Mouse (Mus musculus) CH12.LX (cell line): ENCODE results near the gene Aurka. TPM values are rescaled to one million over a fixed set of nuclear protein-coding genes. Genes with fewer than 3 reads are reported as not detected.
A peak's percentile ranks its signal among the peaks of the same experiment; 100 is the strongest.

Experiments
- DNase-seq: peaks from one replicate; pipeline ENCODE4 v3.0.0-alpha.2; 2013; ENCODE audit errors: extremely low read depth
- H3K27ac ChIP-seq: 2 replicates; pipeline ENCODE4 v1.5.1; 2012; ENCODE audit warnings: low read depth, mild to moderate bottlenecking, control low read depth, moderate library complexity; ENCODE audit not compliant: insufficient read depth
- H3K27me3 ChIP-seq: replicated peaks from 2 replicates; pipeline ENCODE3; 2012; ENCODE audit warnings: inconsistent platforms
- H3K36me3 ChIP-seq, 2 experiments: replicated peaks in 1 of 2; 2 replicates each; pipeline versions ENCODE3 to v1.6.1; 2012; ENCODE audit warnings: inconsistent platforms in 1 of 2, low read length in 1 of 2, mild to moderate bottlenecking in 1 of 2, mixed read lengths in 1 of 2, moderate library complexity in 1 of 2; ENCODE audit not compliant: control insufficient read depth in 1 of 2, insufficient read depth in 1 of 2
- H3K4me1 ChIP-seq, 2 experiments: 2 replicates each; pipeline ENCODE4 v1.6.1; 2012; ENCODE audit warnings: inconsistent platforms in 1 of 2, moderate library complexity in 1 of 2; ENCODE audit not compliant: insufficient read depth in 2 of 2, control insufficient read depth in 1 of 2
- H3K4me2 ChIP-seq: 2 replicates; pipeline ENCODE4 v1.6.1; 2012; ENCODE audit warnings: low read depth, mild to moderate bottlenecking, control low read depth; ENCODE audit not compliant: poor library complexity, insufficient read depth, severe bottlenecking
- H3K4me3 ChIP-seq, 3 experiments: fragments of 150-350 bp in 1 of 3; sonication (generic) in 1 of 3; replicated peaks in 1 of 3; 2 replicates each; pipeline versions ENCODE3 to v1.5.1; 2011 to 2012; ENCODE audit warnings: low read depth in 2 of 3, low read length in 2 of 3, mild to moderate bottlenecking in 2 of 3, moderate library complexity in 2 of 3, control low read depth in 1 of 3, improper control_type of control experiment in 1 of 3, inconsistent platforms in 1 of 3, mixed read lengths in 1 of 3; ENCODE audit not compliant: poor library complexity in 1 of 3
- H3K79me2 ChIP-seq: replicated peaks from 2 replicates; pipeline ENCODE4 v1.6.1; 2012; ENCODE audit warnings: mild to moderate bottlenecking, moderate library complexity; ENCODE audit not compliant: control insufficient read depth, poor library complexity, insufficient read depth, severe bottlenecking; ENCODE audit errors: extremely low read depth
- H3K9ac ChIP-seq: 2 replicates; pipeline ENCODE4 v1.6.1; 2012; ENCODE audit warnings: low read depth, mild to moderate bottlenecking, control low read depth, moderate library complexity; ENCODE audit not compliant: insufficient read depth
- H3K9me3 ChIP-seq: replicated peaks from 2 replicates; pipeline ENCODE3; 2012; ENCODE audit warnings: low read length, inconsistent platforms, mixed read lengths
- BHLHE40 ChIP-seq: IDR thresholded peaks from 2 replicates; pipeline ENCODE4 v1.6.1; 2011; ENCODE audit warnings: mild to moderate bottlenecking, low read depth, low read length, improper control_type of control experiment
- CHD1 ChIP-seq: IDR thresholded peaks from 2 replicates; pipeline ENCODE4 v1.6.1; 2012; ENCODE audit warnings: low read depth, low read length, improper control_type of control experiment, inconsistent platforms
- CHD2 ChIP-seq: IDR thresholded peaks from 2 replicates; pipeline ENCODE4 v1.6.1; 2011; ENCODE audit warnings: low read length, improper control_type of control experiment
- CTCF ChIP-seq, 2 experiments: IDR thresholded peaks in 1 of 2; conservative IDR thresholded peaks in 1 of 2; 2 replicates each; pipeline ENCODE4 v1.5.1; 2011 to 2012; ENCODE audit warnings: low read depth in 2 of 2, low read length in 2 of 2, improper control_type of control experiment in 1 of 2, inconsistent platforms in 1 of 2, mild to moderate bottlenecking in 1 of 2, moderate library complexity in 1 of 2
- E2F4 ChIP-seq: IDR thresholded peaks from 2 replicates; pipeline ENCODE4 v1.6.1; 2011; ENCODE audit warnings: low read depth, low read length, improper control_type of control experiment; ENCODE audit not compliant: insufficient replicate concordance
- EP300 ChIP-seq: IDR thresholded peaks from 2 replicates; pipeline ENCODE4 v1.6.1; 2011; ENCODE audit warnings: low read length, improper control_type of control experiment
- ETS1 ChIP-seq: conservative IDR thresholded peaks from 2 replicates; pipeline ENCODE4 v1.6.1; 2012; ENCODE audit warnings: low read depth, mild to moderate bottlenecking, inconsistent platforms, low read length, improper control_type of control experiment, moderate library complexity
- GABPA ChIP-seq: IDR thresholded peaks from 2 replicates; pipeline ENCODE4 v1.6.1; 2012; ENCODE audit warnings: low read depth, low read length, improper control_type of control experiment, inconsistent platforms; ENCODE audit not compliant: insufficient replicate concordance
- HCFC1 ChIP-seq: IDR thresholded peaks from 2 replicates; pipeline ENCODE4 v1.6.1; 2012; ENCODE audit warnings: low read depth, mild to moderate bottlenecking, inconsistent platforms, low read length, improper control_type of control experiment
- JUN ChIP-seq: IDR thresholded peaks from 2 replicates; pipeline ENCODE4 v1.6.1; 2011; ENCODE audit warnings: low read depth, mild to moderate bottlenecking, low read length, improper control_type of control experiment, moderate library complexity; ENCODE audit not compliant: insufficient read depth
- JUND ChIP-seq: conservative IDR thresholded peaks from 2 replicates; pipeline ENCODE4 v1.6.1; 2011; ENCODE audit warnings: low read depth, low read length, improper control_type of control experiment
- KAT2A ChIP-seq: IDR thresholded peaks from 2 replicates; pipeline ENCODE4 v1.6.1; 2012; ENCODE audit warnings: low read length, improper control_type of control experiment, inconsistent platforms; ENCODE audit not compliant: insufficient replicate concordance
- MAFK ChIP-seq: IDR thresholded peaks from 2 replicates; pipeline ENCODE4 v1.6.1; 2011; ENCODE audit warnings: low read length, improper control_type of control experiment; ENCODE audit not compliant: insufficient replicate concordance
- MYC ChIP-seq: IDR thresholded peaks from 2 replicates; pipeline ENCODE4 v1.6.1; 2011; ENCODE audit warnings: low read depth, mild to moderate bottlenecking, improper control_type of control experiment, low read length
- NELFE ChIP-seq: IDR thresholded peaks from 2 replicates; pipeline ENCODE4 v1.6.1; 2011; ENCODE audit warnings: low read depth, low read length, improper control_type of control experiment
- NRF1 ChIP-seq: IDR thresholded peaks from 2 replicates; pipeline ENCODE4 v1.6.1; 2014; ENCODE audit warnings: low read depth, mild to moderate bottlenecking, inconsistent platforms, low read length, improper control_type of control experiment, moderate library complexity
- PAX5 ChIP-seq: IDR thresholded peaks from 2 replicates; pipeline ENCODE4 v1.6.1; 2012; ENCODE audit warnings: low read length, inconsistent platforms, mixed read lengths
- POLR2A ChIP-seq: IDR thresholded peaks from 2 replicates; pipeline ENCODE4 v1.6.1; 2011; ENCODE audit warnings: low read depth, mild to moderate bottlenecking, improper control_type of control experiment, low read length
- RAD21 ChIP-seq: IDR thresholded peaks from 2 replicates; pipeline ENCODE4 v1.6.1; 2011; ENCODE audit warnings: low read depth, mild to moderate bottlenecking, low read length, improper control_type of control experiment, moderate library complexity
- SIN3A ChIP-seq: IDR thresholded peaks from 2 replicates; pipeline ENCODE4 v1.6.1; 2012; ENCODE audit warnings: low read length, improper control_type of control experiment, inconsistent platforms
- SMC3 ChIP-seq: IDR thresholded peaks from 2 replicates; pipeline ENCODE4 v1.6.1; 2011; ENCODE audit warnings: low read depth, low read length, improper control_type of control experiment
- TBP ChIP-seq: conservative IDR thresholded peaks from 2 replicates; pipeline ENCODE4 v1.6.1; 2011; ENCODE audit warnings: low read depth, low read length, improper control_type of control experiment
- UBTF ChIP-seq: IDR thresholded peaks from 2 replicates; pipeline ENCODE4 v1.6.1; 2012; ENCODE audit warnings: low read depth, mild to moderate bottlenecking, inconsistent platforms, low read length, improper control_type of control experiment, moderate library complexity
- USF1 ChIP-seq: IDR thresholded peaks from 2 replicates; pipeline ENCODE4 v1.6.1; 2014; ENCODE audit warnings: low read depth, mild to moderate bottlenecking, inconsistent platforms, low read length, improper control_type of control experiment
- ZKSCAN1 ChIP-seq: IDR thresholded peaks from 2 replicates; pipeline ENCODE4 v1.6.1; 2012; ENCODE audit warnings: low read depth, inconsistent platforms, low read length, improper control_type of control experiment, borderline replicate concordance
- ZMIZ1 ChIP-seq: IDR thresholded peaks from 2 replicates; pipeline ENCODE4 v1.6.1; 2012; ENCODE audit warnings: low read depth, mild to moderate bottlenecking, inconsistent platforms, low read length, improper control_type of control experiment
- dilution Hi-C: fragments of 300-500 bp; cut with MboI; formaldehyde crosslinking; loops from 2 replicates; pipeline ENCODE4 v1.14.3; 2020; ENCODE audit warnings: low sequenced_read_pairs; ENCODE audit not compliant: extremely low pct_unique_long_range_greater_than_20kb, extremely low pct_ligation_motif_present
- in situ Hi-C: fragments of 300-500 bp; cut with MboI; formaldehyde crosslinking; loops from 3 replicates; pipeline ENCODE4 v1.14.3; 2019; ENCODE audit warnings: low sequenced_read_pairs, low pct_ligation_motif_present, low pct_unique_long_range_greater_than_20kb, mixed read lengths
- polyA plus RNA-seq: library from polyadenylated mRNA; unstranded; fragments of >175 nt; gene quantifications from 2 replicates; pipeline ENCODE4 v1.2.1, GENCODE M21; 2012; ENCODE audit warnings: low read depth; ENCODE audit not compliant: insufficient read length
- total RNA-seq, 2 experiments: library from RNA; depleted of rRNA; stranded (reverse); fragments of 300-350 nt in 1 of 2; fragments of >200 nt in 1 of 2; gene quantifications; 2 replicates each; pipeline ENCODE4 v1.2.3; 2012 to 2014

Aurka gene
- total and polyA plus RNA-seq, 3 experiments, result 84.4 to 128 (median 88.6) TPM

DNA sequence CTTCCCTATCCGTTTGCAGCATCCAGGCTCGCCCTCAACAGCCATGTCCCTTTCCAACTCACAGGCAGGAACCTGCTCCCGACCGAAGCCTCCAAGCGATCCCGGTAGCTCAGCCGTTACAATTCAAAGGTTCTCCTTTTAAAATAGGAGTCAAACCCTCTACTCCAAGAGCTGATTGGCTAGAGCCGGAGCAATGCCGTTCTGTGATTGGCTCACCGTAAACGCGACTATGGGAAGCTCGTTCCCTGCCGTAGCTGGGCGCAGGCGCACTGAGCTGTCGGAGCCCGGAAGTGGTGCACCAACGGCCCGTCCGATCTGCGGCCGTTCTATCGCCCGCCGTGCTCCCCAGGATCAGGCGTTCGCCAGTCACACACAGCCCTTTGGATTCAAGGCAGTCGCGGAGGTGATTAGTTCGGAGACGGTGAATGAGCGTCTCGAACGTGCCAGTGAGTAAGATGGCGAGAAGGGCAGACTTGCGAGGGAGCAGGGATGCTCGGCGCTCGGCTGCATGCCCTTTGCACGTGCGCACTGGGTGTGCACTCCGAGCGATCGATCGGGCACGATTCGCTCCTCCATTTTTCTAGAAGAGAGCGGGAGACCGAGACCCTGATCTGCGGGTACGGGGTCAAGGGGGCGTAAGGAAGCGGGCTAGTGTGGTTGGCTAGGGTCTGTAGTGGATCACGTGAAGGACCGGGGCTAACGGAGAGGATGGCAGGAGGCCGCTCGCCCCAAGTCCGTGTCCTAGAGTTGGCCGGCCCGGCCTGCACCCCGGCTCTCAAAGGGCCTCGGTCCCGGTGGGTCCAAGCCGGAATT is at the start of gene Aurka, which contains the start of gene Cstf1 (continued):
- no peak for TF ChIP-seq MAFK
- TF ChIP-seq, all 38 proteins: peak for 25

DNA sequence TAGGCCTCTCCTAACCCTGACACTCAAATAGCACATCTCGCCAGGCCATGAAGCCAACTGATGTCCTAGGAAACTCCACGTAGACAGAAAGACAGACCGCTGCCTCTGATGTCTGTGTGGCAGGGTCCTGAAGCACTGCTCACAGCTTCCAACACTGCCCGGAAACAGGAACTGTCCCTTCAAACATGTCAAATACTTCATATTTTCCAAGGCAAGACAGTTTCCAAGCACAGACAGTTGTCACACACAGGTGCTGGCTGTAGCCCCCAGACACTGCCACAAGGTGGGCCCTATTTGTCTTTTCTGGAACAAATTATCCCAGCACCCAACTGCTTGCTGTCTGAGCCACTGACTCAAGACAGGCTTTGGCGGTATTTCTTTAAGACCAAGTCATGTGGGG is 47.9 kb upstream of the Aurka start:
- Histone ChIP-seq H3K4me2 (no peak overlapping the region), H3K4me1 (peaks cover 28 to 77% of the 10 kb centered on the region in 2 experiments), H3K27ac (peak overlapping the region; percentile 43), H3K36me3 (peaks cover 6 to 38% of the 10 kb centered on the region in 2 experiments), H3K9ac (no peak overlapping the region), H3K9me3 (no peaks in the 10 kb centered on the region), H3K27me3 (no peaks in the 10 kb centered on the region), H3K4me3 (no peak overlapping the region), H3K79me2 (no peaks in the 10 kb centered on the region)
- DNase-seq, result peak; percentile 47
- TF ChIP-seq CHD2 (0 out of 2 replicates have a peak, but pooled peaks have one; percentile 4), MAFK (no peak), NELFE (no peak), POLR2A (no peak), PAX5 (no peak), GABPA (no peak), USF1 (no peak), ETS1 (peak; percentile 56; the same call in 1 of the 2 replicates), NRF1 (0 out of 2 replicates have a peak, but pooled peaks have one; percentile 8), MYC (no peak), KAT2A (no peak), CTCF (conservative IDR thresholded peaks at IDR 0.05 in 1 of 2, IDR thresholded peaks at IDR 0.05 in 1 of 2; ENCODE audit: low read depth in 2 of 2, low read length in 2 of 2) (no peak), E2F4 (no peak), HCFC1 (no peak; the same call in 1 of the 2 replicates), ZKSCAN1 (no peak), CHD1 (no peak), ZMIZ1 (no peak), SIN3A (no peak), BHLHE40 (no peak), JUND (no peak; the same call in 1 of the 2 replicates), JUN (no peak; the same call in 1 of the 2 replicates), SMC3 (no peak), TBP (no peak), EP300 (peak; percentile 72), UBTF (no peak), RAD21 (no peak)
- in situ Hi-C loops, result no loop called here
- dilution Hi-C loops, result no loop called here
